Mouse (Mus musculus): ENCODE measurements at regions not wholly inside any gene's neighbourhood (a gene's known extent, or its start where the extent isn't known, plus 50 kb on each side); places are given as distances from the start of the nearest gene placed in this dataset.

DNA sequence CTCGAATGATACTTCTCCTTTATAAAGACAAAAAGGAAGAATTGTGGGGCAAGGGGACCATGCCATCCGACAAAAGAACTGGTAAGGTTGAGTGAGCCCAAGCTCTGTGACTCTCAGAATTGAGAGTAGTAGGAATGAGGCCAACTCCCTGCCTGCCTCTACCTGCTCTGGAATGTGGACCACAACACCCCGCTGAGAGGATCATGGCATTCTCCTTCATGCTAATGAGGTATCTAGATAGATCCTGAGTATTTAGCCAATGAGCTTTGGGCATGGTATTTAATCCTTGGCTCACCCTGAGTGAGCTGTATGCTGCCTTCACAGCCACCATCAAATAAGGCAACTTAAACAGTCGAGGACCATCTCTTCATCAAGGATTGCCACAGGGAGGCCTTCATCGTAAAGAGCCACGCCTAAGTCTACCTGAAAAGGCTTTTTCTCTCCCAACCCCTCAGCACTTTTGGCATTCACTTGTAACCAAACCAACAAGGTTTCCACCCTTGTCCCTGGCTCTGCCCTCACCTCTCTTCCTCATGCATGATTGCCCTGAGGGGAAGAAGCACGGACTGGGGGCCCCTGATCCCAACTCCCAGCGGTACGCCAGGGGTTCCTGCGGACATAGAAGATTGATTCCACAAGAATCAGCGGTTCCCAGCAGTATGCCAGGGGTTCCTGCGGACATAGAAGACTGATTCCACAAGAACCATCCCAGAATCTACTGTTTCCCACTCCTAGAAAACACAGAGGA is 587.9 kb downstream of the Ptprc start:
- no peak for DNase-seq (ENCODE audit: extremely low spot score, low spot score)
- Histone ChIP-seq H3K4me1 (peaks cover 9% of the 10 kb centered on the region; the same call in 1 of the 2 replicates), H3K4me3 (no peak overlapping the region), H3K36me3 (replicated peaks) (no peaks in the 10 kb centered on the region), H3K27me3 (ENCODE audit: poor library complexity, severe bottlenecking) (no peaks in the 10 kb centered on the region), H3K9me3 (no peaks in the 10 kb centered on the region), H3K27ac (no peak overlapping the region)
- WGBS = 88% methylated on average over 12 of the region's 12 CpGs

- no peak for DNase-seq (ENCODE audit: extremely low spot score, low spot score)
- Histone ChIP-seq H3K27ac (no peak overlapping the region), H3K4me1 (no peaks in the 10 kb centered on the region), H3K27me3 (ENCODE audit: poor library complexity, severe bottlenecking) (no peaks in the 10 kb centered on the region), H3K36me3 (replicated peaks) (no peaks in the 10 kb centered on the region), H3K4me3 (no peak overlapping the region), H3K9me3 (no peaks in the 10 kb centered on the region)
- 79% methylated on average over 6 of the region's 6 CpGs for WGBS
These were observed 590.8 kb downstream of the Ptprc start for GRCm38 (mm10) chr1:137584696-137585095.

DNA sequence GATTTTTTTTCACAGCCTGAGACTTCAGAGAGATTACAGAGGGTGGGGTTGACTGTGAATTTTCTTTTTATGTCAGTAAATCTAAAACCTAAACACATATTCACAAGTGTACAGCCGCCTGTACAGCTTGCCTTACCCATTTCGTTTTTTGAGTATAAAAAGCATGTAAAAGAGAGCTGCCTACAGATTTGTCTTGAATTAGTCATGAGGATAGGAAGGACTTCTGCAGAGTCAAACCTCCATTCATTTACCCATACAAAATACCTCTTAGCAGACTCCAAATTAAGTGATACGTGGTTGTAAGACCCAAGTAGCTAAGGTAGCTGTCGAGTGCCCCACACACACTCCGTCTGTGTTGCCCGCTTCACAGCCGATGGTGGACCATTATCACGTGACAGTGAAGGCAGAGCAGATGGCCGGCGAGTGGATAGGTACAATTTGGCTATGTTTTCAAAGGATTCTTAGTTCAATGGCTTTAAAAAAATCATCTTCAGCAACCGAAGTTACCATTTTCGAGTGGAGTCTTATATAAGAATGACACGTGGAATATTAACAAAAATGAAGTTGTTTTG is 591.3 kb downstream of the Ptprc start:
- Histone ChIP-seq H3K36me3 (replicated peaks) (no peaks in the 10 kb centered on the region), H3K4me3 (no peak overlapping the region), H3K27ac (no peak overlapping the region), H3K9me3 (no peaks in the 10 kb centered on the region), H3K4me1 (no peaks in the 10 kb centered on the region), H3K27me3 (ENCODE audit: poor library complexity, severe bottlenecking) (no peaks in the 10 kb centered on the region)
- DNase-seq (ENCODE audit: extremely low spot score, low spot score) = no peak
- 90% methylated on average over 13 of the region's 13 CpGs for WGBS

DNA sequence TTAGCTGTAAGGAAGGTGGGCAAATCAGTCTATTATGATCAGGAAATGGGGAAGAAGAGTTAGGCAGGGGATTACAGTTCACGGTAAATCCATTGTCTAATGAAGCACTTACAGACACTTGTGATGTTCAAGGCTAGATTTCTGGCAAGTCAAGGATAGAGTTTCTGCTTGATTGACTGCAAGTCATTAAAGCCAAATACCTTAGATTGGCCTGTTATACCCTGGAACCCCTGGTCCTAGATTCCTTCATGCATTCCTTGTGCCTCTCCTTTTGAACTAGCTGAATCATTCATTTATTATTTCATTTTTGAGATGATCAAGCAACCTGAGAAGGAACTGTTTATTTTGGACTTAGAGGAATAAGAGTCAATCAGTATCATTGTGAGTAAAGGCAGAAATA is 597.9 kb downstream of the Ptprc start:
- Histone ChIP-seq H3K36me3 (replicated peaks) (no peaks in the 10 kb centered on the region), H3K4me3 (no peak overlapping the region), H3K9me3 (no peaks in the 10 kb centered on the region), H3K27me3 (ENCODE audit: poor library complexity, severe bottlenecking) (no peaks in the 10 kb centered on the region), H3K27ac (no peak overlapping the region), H3K4me1 (no peaks in the 10 kb centered on the region)
- DNase-seq (ENCODE audit: extremely low spot score, low spot score) = no peak
- WGBS = 69% methylated on average over 1 of the region's 1 CpGs

DNA sequence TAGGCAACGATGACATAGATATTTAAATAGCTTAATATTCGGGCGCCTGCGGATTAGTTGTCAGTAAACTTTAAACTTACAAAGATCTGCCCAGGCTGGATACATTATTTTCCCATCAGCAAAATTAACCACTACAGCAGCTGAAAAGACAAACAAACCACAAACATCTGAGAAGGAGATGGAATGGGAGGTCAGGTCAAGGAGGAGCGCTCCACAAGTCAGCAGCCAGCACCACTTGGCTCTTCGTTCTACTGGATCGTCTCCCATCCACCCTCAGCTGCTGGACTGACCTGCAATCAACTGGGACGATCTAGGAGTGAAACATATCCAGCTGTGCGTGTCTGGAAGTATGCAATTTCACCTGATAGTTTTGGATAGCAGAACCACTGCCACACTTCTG is 599.3 kb downstream of the Ptprc start:
- H3K36me3 ChIP-seq (replicated peaks) = no peaks in the 10 kb centered on the region
- no peaks in the 10 kb centered on the region for H3K27me3 ChIP-seq (ENCODE audit: poor library complexity, severe bottlenecking)
- no peak overlapping the region for H3K27ac ChIP-seq
- no peak for DNase-seq (ENCODE audit: extremely low spot score, low spot score)
- H3K4me1 ChIP-seq = no peaks in the 10 kb centered on the region
- WGBS = 85% methylated on average over 9 of the region's 9 CpGs
- H3K4me3 ChIP-seq = no peak overlapping the region
- H3K9me3 ChIP-seq = no peaks in the 10 kb centered on the region

- H3K4me3 ChIP-seq = no peak overlapping the region
- H3K36me3 ChIP-seq (replicated peaks) = no peaks in the 10 kb centered on the region
These were observed 600.1 kb downstream of the Ptprc start for GRCm38 (mm10) chr1:137575380-137575779.

GRCm38 (mm10) chr1:137571905-137572865 is 603.3 kb downstream of the Ptprc start:
- Histone ChIP-seq H3K27ac (no peak overlapping the region), H3K9me3 (no peaks in the 10 kb centered on the region), H3K4me3 (no peak overlapping the region), H3K36me3 (replicated peaks) (no peaks in the 10 kb centered on the region), H3K4me1 (no peaks in the 10 kb centered on the region), H3K27me3 (ENCODE audit: poor library complexity, severe bottlenecking) (no peaks in the 10 kb centered on the region)
- WGBS = 91% methylated on average over 6 of the region's 6 CpGs
- DNase-seq (ENCODE audit: extremely low spot score, low spot score) = no peak

More at GRCm38 (mm10) chr1:137575380-137575779, 600.1 kb downstream of the Ptprc start:
- Histone ChIP-seq H3K27ac (no peak overlapping the region), H3K4me1 (no peaks in the 10 kb centered on the region), H3K9me3 (no peaks in the 10 kb centered on the region), H3K27me3 (ENCODE audit: poor library complexity, severe bottlenecking) (no peaks in the 10 kb centered on the region)
- no peak for DNase-seq (ENCODE audit: extremely low spot score, low spot score)

DNA sequence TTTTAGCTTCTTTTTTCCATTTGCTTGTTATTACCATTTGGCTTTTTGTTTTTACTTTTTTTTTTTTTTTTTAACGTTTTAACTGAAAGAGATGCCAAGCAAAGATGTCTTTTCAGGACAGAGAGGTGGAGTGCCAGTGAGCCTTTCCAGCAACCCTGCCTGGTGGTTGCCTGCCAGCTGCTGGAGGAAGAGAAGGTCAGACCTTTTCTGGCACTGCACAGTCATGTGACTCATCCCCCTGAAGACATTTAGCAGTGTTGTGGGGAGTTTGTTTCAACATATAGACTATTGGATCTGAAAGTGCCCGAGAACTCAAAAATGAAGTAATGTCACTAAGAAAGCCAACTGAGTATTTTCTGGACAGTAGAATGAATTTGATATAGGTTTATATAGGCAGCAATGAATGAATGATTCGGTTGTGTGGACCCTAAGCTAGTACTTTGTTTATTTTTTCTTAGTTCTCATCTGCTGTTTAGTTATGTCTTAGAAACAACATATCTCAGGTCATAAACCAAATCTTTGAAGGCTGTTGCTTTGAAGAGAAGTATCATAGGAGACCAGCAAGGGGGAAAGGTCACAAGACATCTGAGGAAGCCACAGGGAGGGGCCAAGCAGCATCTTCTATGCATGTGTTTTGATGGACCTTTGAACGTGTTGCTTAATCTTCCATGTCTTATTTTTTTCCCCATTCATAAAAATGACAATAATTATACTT is 604.2 kb downstream of the Ptprc start:
- Histone ChIP-seq H3K27me3 (ENCODE audit: poor library complexity, severe bottlenecking) (no peaks in the 10 kb centered on the region), H3K9me3 (no peaks in the 10 kb centered on the region), H3K27ac (no peak overlapping the region), H3K4me3 (no peak overlapping the region), H3K4me1 (no peaks in the 10 kb centered on the region), H3K36me3 (replicated peaks) (no peaks in the 10 kb centered on the region)
- WGBS = 79% methylated on average over 4 of the region's 4 CpGs
- no peak for DNase-seq (ENCODE audit: extremely low spot score, low spot score)

- H3K27ac ChIP-seq = no peak overlapping the region
- H3K4me1 ChIP-seq = no peaks in the 10 kb centered on the region
- no peak overlapping the region for H3K4me3 ChIP-seq
- 89% methylated on average over 1 of the region's 1 CpGs for WGBS
- H3K27me3 ChIP-seq (ENCODE audit: poor library complexity, severe bottlenecking) = no peaks in the 10 kb centered on the region
- H3K36me3 ChIP-seq (replicated peaks) = no peaks in the 10 kb centered on the region
- H3K9me3 ChIP-seq = no peaks in the 10 kb centered on the region
- DNase-seq (ENCODE audit: extremely low spot score, low spot score) = no peak
These were observed 607.3 kb upstream of the Nr5a2 start for GRCm38 (mm10) chr1:137567526-137567925.

GRCm38 (mm10) chr1:137565573-137566048 is 605.4 kb upstream of the Nr5a2 start:
- H3K27me3 ChIP-seq (ENCODE audit: poor library complexity, severe bottlenecking) = no peaks in the 10 kb centered on the region
- H3K4me3 ChIP-seq = no peak overlapping the region
- no peaks in the 10 kb centered on the region for H3K4me1 ChIP-seq
- no peak overlapping the region for H3K27ac ChIP-seq
- DNase-seq (ENCODE audit: extremely low spot score, low spot score) = no peak
- no peaks in the 10 kb centered on the region for H3K9me3 ChIP-seq
- WGBS = 86% methylated on average over 4 of the region's 4 CpGs
- H3K36me3 ChIP-seq (replicated peaks) = no peaks in the 10 kb centered on the region

DNA sequence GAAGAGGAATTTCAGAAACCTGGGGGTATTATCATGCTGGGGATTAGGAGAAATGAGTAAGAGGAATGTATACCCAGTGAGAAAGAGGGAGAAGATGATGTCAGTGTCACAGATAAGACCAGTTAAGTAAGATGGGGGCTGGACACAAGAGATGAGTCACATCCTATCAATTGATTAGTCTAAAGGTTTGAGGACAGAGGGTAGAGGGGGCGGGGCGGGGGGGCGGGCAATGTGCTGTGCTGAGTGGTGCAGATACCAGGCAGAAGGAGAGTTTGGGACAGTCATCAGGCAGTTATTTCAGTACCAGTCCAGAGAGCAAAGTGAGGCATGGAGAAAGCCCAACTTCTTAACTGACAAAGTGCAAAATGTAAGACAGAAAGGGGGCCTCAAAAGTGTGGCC is 601.4 kb upstream of the Nr5a2 start:
- Histone ChIP-seq H3K27me3 (ENCODE audit: poor library complexity, severe bottlenecking) (no peaks in the 10 kb centered on the region), H3K4me1 (no peaks in the 10 kb centered on the region), H3K36me3 (replicated peaks) (no peaks in the 10 kb centered on the region), H3K27ac (no peak overlapping the region), H3K4me3 (no peak overlapping the region), H3K9me3 (no peaks in the 10 kb centered on the region)
- WGBS = 97% methylated on average over 3 of the region's 3 CpGs
- DNase-seq (ENCODE audit: extremely low spot score, low spot score) = no peak

All from forebrain, embryonic 10.5 days (tissue).